Mouse (Mus musculus) CH12.LX (cell line): ENCODE results near the gene Rfpl4. TPM values are rescaled to one million over a fixed set of nuclear protein-coding genes. Genes with fewer than 3 reads are reported as not detected.
A peak's percentile ranks its signal among the peaks of the same experiment; 100 is the strongest.

ENCODE experiments used
- DNase-seq: peaks from one replicate; pipeline ENCODE4 v3.0.0-alpha.2; 2013; ENCODE audit errors: extremely low read depth
- H3K27ac ChIP-seq: 2 replicates; pipeline ENCODE4 v1.5.1; 2012; ENCODE audit warnings: low read depth, mild to moderate bottlenecking, control low read depth, moderate library complexity; ENCODE audit not compliant: insufficient read depth
- H3K27me3 ChIP-seq: replicated peaks from 2 replicates; pipeline ENCODE3; 2012; ENCODE audit warnings: inconsistent platforms
- H3K36me3 ChIP-seq, 2 experiments: replicated peaks in 1 of 2; 2 replicates each; pipeline versions ENCODE3 to v1.6.1; 2012; ENCODE audit warnings: inconsistent platforms in 1 of 2, low read length in 1 of 2, mild to moderate bottlenecking in 1 of 2, mixed read lengths in 1 of 2, moderate library complexity in 1 of 2; ENCODE audit not compliant: control insufficient read depth in 1 of 2, insufficient read depth in 1 of 2
- H3K4me1 ChIP-seq, 2 experiments: 2 replicates each; pipeline ENCODE4 v1.6.1; 2012; ENCODE audit warnings: inconsistent platforms in 1 of 2, moderate library complexity in 1 of 2; ENCODE audit not compliant: insufficient read depth in 2 of 2, control insufficient read depth in 1 of 2
- H3K4me2 ChIP-seq: 2 replicates; pipeline ENCODE4 v1.6.1; 2012; ENCODE audit warnings: low read depth, mild to moderate bottlenecking, control low read depth; ENCODE audit not compliant: poor library complexity, insufficient read depth, severe bottlenecking
- H3K4me3 ChIP-seq, 3 experiments: fragments of 150-350 bp in 1 of 3; sonication (generic) in 1 of 3; replicated peaks in 1 of 3; 2 replicates each; pipeline versions ENCODE3 to v1.5.1; 2011 to 2012; ENCODE audit warnings: low read depth in 2 of 3, low read length in 2 of 3, mild to moderate bottlenecking in 2 of 3, moderate library complexity in 2 of 3, control low read depth in 1 of 3, improper control_type of control experiment in 1 of 3, inconsistent platforms in 1 of 3, mixed read lengths in 1 of 3; ENCODE audit not compliant: poor library complexity in 1 of 3
- H3K79me2 ChIP-seq: replicated peaks from 2 replicates; pipeline ENCODE4 v1.6.1; 2012; ENCODE audit warnings: mild to moderate bottlenecking, moderate library complexity; ENCODE audit not compliant: control insufficient read depth, poor library complexity, insufficient read depth, severe bottlenecking; ENCODE audit errors: extremely low read depth
- H3K9ac ChIP-seq: 2 replicates; pipeline ENCODE4 v1.6.1; 2012; ENCODE audit warnings: low read depth, mild to moderate bottlenecking, control low read depth, moderate library complexity; ENCODE audit not compliant: insufficient read depth
- H3K9me3 ChIP-seq: replicated peaks from 2 replicates; pipeline ENCODE3; 2012; ENCODE audit warnings: low read length, inconsistent platforms, mixed read lengths
- CHD1 ChIP-seq: IDR thresholded peaks from 2 replicates; pipeline ENCODE4 v1.6.1; 2012; ENCODE audit warnings: low read depth, low read length, improper control_type of control experiment, inconsistent platforms
- CTCF ChIP-seq, 2 experiments: IDR thresholded peaks in 1 of 2; conservative IDR thresholded peaks in 1 of 2; 2 replicates each; pipeline ENCODE4 v1.5.1; 2011 to 2012; ENCODE audit warnings: low read depth in 2 of 2, low read length in 2 of 2, improper control_type of control experiment in 1 of 2, inconsistent platforms in 1 of 2, mild to moderate bottlenecking in 1 of 2, moderate library complexity in 1 of 2
- ELF1 ChIP-seq: IDR thresholded peaks from 2 replicates; pipeline ENCODE4 v1.6.1; 2014; ENCODE audit warnings: low read depth, mild to moderate bottlenecking, inconsistent platforms, low read length, improper control_type of control experiment
- EP300 ChIP-seq: IDR thresholded peaks from 2 replicates; pipeline ENCODE4 v1.6.1; 2011; ENCODE audit warnings: low read length, improper control_type of control experiment
- GABPA ChIP-seq: IDR thresholded peaks from 2 replicates; pipeline ENCODE4 v1.6.1; 2012; ENCODE audit warnings: low read depth, low read length, improper control_type of control experiment, inconsistent platforms; ENCODE audit not compliant: insufficient replicate concordance
- JUN ChIP-seq: IDR thresholded peaks from 2 replicates; pipeline ENCODE4 v1.6.1; 2011; ENCODE audit warnings: low read depth, mild to moderate bottlenecking, low read length, improper control_type of control experiment, moderate library complexity; ENCODE audit not compliant: insufficient read depth
- MAX ChIP-seq: IDR thresholded peaks from 2 replicates; pipeline ENCODE4 v1.6.1; 2011; ENCODE audit warnings: low read length, improper control_type of control experiment
- MAZ ChIP-seq: IDR thresholded peaks from 2 replicates; pipeline ENCODE4 v1.6.1; 2012; ENCODE audit warnings: low read depth, mild to moderate bottlenecking, inconsistent platforms, low read length, improper control_type of control experiment, moderate library complexity
- MEF2A ChIP-seq: IDR thresholded peaks from 2 replicates; pipeline ENCODE4 v1.6.1; 2014; ENCODE audit warnings: low read depth, mild to moderate bottlenecking, inconsistent platforms, low read length, improper control_type of control experiment, borderline replicate concordance
- MXI1 ChIP-seq: IDR thresholded peaks from 2 replicates; pipeline ENCODE4 v1.6.1; 2011; ENCODE audit warnings: mild to moderate bottlenecking, low read depth, low read length, improper control_type of control experiment
- NELFE ChIP-seq: IDR thresholded peaks from 2 replicates; pipeline ENCODE4 v1.6.1; 2011; ENCODE audit warnings: low read depth, low read length, improper control_type of control experiment
- NRF1 ChIP-seq: IDR thresholded peaks from 2 replicates; pipeline ENCODE4 v1.6.1; 2014; ENCODE audit warnings: low read depth, mild to moderate bottlenecking, inconsistent platforms, low read length, improper control_type of control experiment, moderate library complexity
- POLR2A ChIP-seq: IDR thresholded peaks from 2 replicates; pipeline ENCODE4 v1.6.1; 2011; ENCODE audit warnings: low read depth, mild to moderate bottlenecking, improper control_type of control experiment, low read length
- RAD21 ChIP-seq: IDR thresholded peaks from 2 replicates; pipeline ENCODE4 v1.6.1; 2011; ENCODE audit warnings: low read depth, mild to moderate bottlenecking, low read length, improper control_type of control experiment, moderate library complexity
- SIN3A ChIP-seq: IDR thresholded peaks from 2 replicates; pipeline ENCODE4 v1.6.1; 2012; ENCODE audit warnings: low read length, improper control_type of control experiment, inconsistent platforms
- SMC3 ChIP-seq: IDR thresholded peaks from 2 replicates; pipeline ENCODE4 v1.6.1; 2011; ENCODE audit warnings: low read depth, low read length, improper control_type of control experiment
- TCF12 ChIP-seq: IDR thresholded peaks from 2 replicates; pipeline ENCODE4 v1.6.1; 2014; ENCODE audit warnings: low read depth, mild to moderate bottlenecking, inconsistent platforms, low read length, improper control_type of control experiment
- UBTF ChIP-seq: IDR thresholded peaks from 2 replicates; pipeline ENCODE4 v1.6.1; 2012; ENCODE audit warnings: low read depth, mild to moderate bottlenecking, inconsistent platforms, low read length, improper control_type of control experiment, moderate library complexity
- USF2 ChIP-seq: conservative IDR thresholded peaks from 2 replicates; pipeline ENCODE4 v1.6.1; 2011; ENCODE audit warnings: low read depth, low read length, improper control_type of control experiment
- ZC3H11A ChIP-seq: IDR thresholded peaks from 2 replicates; pipeline ENCODE4 v1.6.1; 2012; ENCODE audit warnings: low read depth, mild to moderate bottlenecking, inconsistent platforms, low read length, improper control_type of control experiment
- ZMIZ1 ChIP-seq: IDR thresholded peaks from 2 replicates; pipeline ENCODE4 v1.6.1; 2012; ENCODE audit warnings: low read depth, mild to moderate bottlenecking, inconsistent platforms, low read length, improper control_type of control experiment
- dilution Hi-C: fragments of 300-500 bp; cut with MboI; formaldehyde crosslinking; loops from 2 replicates; pipeline ENCODE4 v1.14.3; 2020; ENCODE audit warnings: low sequenced_read_pairs; ENCODE audit not compliant: extremely low pct_unique_long_range_greater_than_20kb, extremely low pct_ligation_motif_present
- in situ Hi-C: fragments of 300-500 bp; cut with MboI; formaldehyde crosslinking; loops from 3 replicates; pipeline ENCODE4 v1.14.3; 2019; ENCODE audit warnings: low sequenced_read_pairs, low pct_ligation_motif_present, low pct_unique_long_range_greater_than_20kb, mixed read lengths
- polyA plus RNA-seq: library from polyadenylated mRNA; unstranded; fragments of >175 nt; gene quantifications from 2 replicates; pipeline ENCODE4 v1.2.1, GENCODE M21; 2012; ENCODE audit warnings: low read depth; ENCODE audit not compliant: insufficient read length
- total RNA-seq, 2 experiments: library from RNA; depleted of rRNA; stranded (reverse); fragments of 300-350 nt in 1 of 2; fragments of >200 nt in 1 of 2; gene quantifications; 2 replicates each; pipeline ENCODE4 v1.2.3; 2012 to 2014

The Rfpl4 gene
- total and polyA plus RNA-seq, 3 experiments: not detected

DNA sequence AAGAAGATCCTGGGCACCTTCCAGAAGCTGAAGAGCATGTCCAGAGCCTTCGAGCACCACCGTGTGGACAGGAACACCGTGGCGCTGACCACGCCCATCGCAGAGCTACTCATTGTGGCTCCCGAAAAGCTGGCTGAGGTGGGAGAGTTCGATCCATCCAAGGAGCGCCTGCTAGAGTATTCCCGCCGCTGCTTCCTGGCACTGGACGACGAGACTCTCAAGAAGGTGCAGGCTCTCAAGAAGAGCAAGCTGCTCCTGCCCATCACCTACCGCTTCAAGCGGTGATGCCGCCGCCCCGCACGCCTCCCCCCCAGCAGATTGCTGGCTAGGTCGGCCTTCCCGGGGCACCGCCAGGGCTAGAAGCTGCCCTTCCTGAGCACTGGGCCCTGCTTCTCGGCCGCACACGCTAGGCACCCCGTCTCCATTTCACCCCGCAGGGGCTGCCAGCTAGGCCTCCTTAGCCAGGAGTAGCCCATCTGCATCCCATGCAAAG is 56.5 kb downstream of the Rfpl4 start:
- peaks cover 26% of the 10 kb centered on the region for H3K79me2 ChIP-seq
- dilution Hi-C loops (no loop called here), in situ Hi-C loops (loop anchor here (5.0 kb wide), 1 partner anchor 67 kb away; the partner anchor contains the start of gene Rasl2-9)
- peaks cover under 1 to 16% of the 10 kb centered on the region in 2 experiments for H3K36me3 ChIP-seq
- peak overlapping the region; percentile 76 for H3K4me2 ChIP-seq
- H3K4me3 ChIP-seq: peak overlapping the region; percentile 65 to 68 (median 67)
- H3K27ac ChIP-seq: peak overlapping the region; percentile 90
- H3K9me3 ChIP-seq: no peaks in the 10 kb centered on the region
- H3K4me1 ChIP-seq: peaks cover 2 to 39% of the 10 kb centered on the region in 2 experiments; a peak in 3 of 4 replicates
- peak overlapping the region; percentile 86 for H3K9ac ChIP-seq
- peak; percentile 89 for DNase-seq
- 0 out of 2 replicates have a peak, but pooled peaks have one; percentile 22 for TF ChIP-seq ELF1
- TF ChIP-seq RAD21: peak; percentile 63
- TF ChIP-seq GABPA: no peak
- TF ChIP-seq NRF1: peak; percentile 37; the same call in 1 of the 2 replicates
- peak in 1 of 2 experiments; percentile 81; a peak in 2 of 4 replicates for TF ChIP-seq CTCF (conservative IDR thresholded peaks at IDR 0.05 in 1 of 2, IDR thresholded peaks at IDR 0.05 in 1 of 2; ENCODE audit: low read depth in 2 of 2, low read length in 2 of 2)
- peak; percentile 52; the same call in 1 of the 2 replicates for TF ChIP-seq NELFE
- no peak for TF ChIP-seq EP300
- TF ChIP-seq MAZ: 0 out of 2 replicates have a peak, but pooled peaks have one; percentile 20
- TF ChIP-seq SMC3: peak; percentile 60
- TF ChIP-seq USF2: no peak
- TF ChIP-seq POLR2A: peak; percentile 46
- TF ChIP-seq MAX: peak; percentile 51; the same call in 1 of the 2 replicates
- peak; percentile 39; the same call in 1 of the 2 replicates for TF ChIP-seq MXI1
- TF ChIP-seq CHD1: peak; percentile 77; the same call in 1 of the 2 replicates
- peak; percentile 79; the same call in 1 of the 2 replicates for TF ChIP-seq SIN3A
- 0 out of 2 replicates have a peak, but pooled peaks have one; percentile 73 for TF ChIP-seq UBTF
- no peak for TF ChIP-seq ZC3H11A
- peak; percentile 55; the same call in 1 of the 2 replicates for TF ChIP-seq TCF12
- no peak for TF ChIP-seq JUN
- 0 out of 2 replicates have a peak, but pooled peaks have one; percentile 43 for TF ChIP-seq MEF2A
- TF ChIP-seq ZMIZ1: peak; percentile 54
- H3K27me3 ChIP-seq: no peaks in the 10 kb centered on the region

Other genes with a start within 250 kb of the Rfpl4 start
Only the 20 nearest of the 25 such genes appear.
- gene Zfp628, start 201.7 kb downstream of the Rfpl4 start, total RNA-seq (2012; rRNA removed): 1.9 and 2.2 TPM in 2 replicates
- 0.42 and 0.87 TPM in 2 replicates for gene Zfp628, start 201.7 kb downstream of the Rfpl4 start, total RNA-seq (2014; rRNA removed)
- 7.1 and 9.4 TPM in 2 replicates for gene Zfp628, start 201.7 kb downstream of the Rfpl4 start, polyA plus RNA-seq
- gene Nat14, start 194.9 kb downstream of the Rfpl4 start, total RNA-seq (2012; rRNA removed): 0.63 and 1.3 TPM in 2 replicates
- gene Nat14, start 194.9 kb downstream of the Rfpl4 start, total RNA-seq (2014; rRNA removed): 0.27 and 0.88 TPM in 2 replicates
- 0.97 and 1.7 TPM in 2 replicates for gene Nat14, start 194.9 kb downstream of the Rfpl4 start, polyA plus RNA-seq
- 0.13 and 0.30 TPM in 2 replicates for gene Ssc5d, start 191.2 kb downstream of the Rfpl4 start, total RNA-seq (2012; rRNA removed)
- gene Ssc5d, start 191.2 kb downstream of the Rfpl4 start, total RNA-seq (2014; rRNA removed): 0.08 and 0.09 TPM in 2 replicates
- 1.5 and 1.6 TPM in 2 replicates for gene Ssc5d, start 191.2 kb downstream of the Rfpl4 start, polyA plus RNA-seq
- gene Sbk2, start 152.5 kb downstream of the Rfpl4 start, total RNA-seq (2012; rRNA removed): 0.08 and 0.30 TPM in 2 replicates
- not detected in 2 replicates for gene Sbk2, start 152.5 kb downstream of the Rfpl4 start, total RNA-seq (2014; rRNA removed)
- gene Sbk2, start 152.5 kb downstream of the Rfpl4 start, polyA plus RNA-seq: 0.10 TPM in 1 of 2 replicates, not detected in the other
- gene Sbk3, start 145.8 kb downstream of the Rfpl4 start, total RNA-seq (2012; rRNA removed): not detected in 2 replicates
- gene Sbk3, start 145.8 kb downstream of the Rfpl4 start, total RNA-seq (2014; rRNA removed): not detected in 2 replicates
- not detected in 2 replicates for gene Sbk3, start 145.8 kb downstream of the Rfpl4 start, polyA plus RNA-seq
- 2.8 and 3.4 TPM in 2 replicates for gene Zfp579, start 120.8 kb downstream of the Rfpl4 start, total RNA-seq (2012; rRNA removed)
- 1.0 and 1.1 TPM in 2 replicates for gene Zfp579, start 120.8 kb downstream of the Rfpl4 start, total RNA-seq (2014; rRNA removed)
- gene Zfp579, start 120.8 kb downstream of the Rfpl4 start, polyA plus RNA-seq: 8.5 and 11.3 TPM in 2 replicates
- gene Zfp524, start 102.5 kb downstream of the Rfpl4 start, total RNA-seq (2012; rRNA removed): 7.9 and 8.4 TPM in 2 replicates
- 3.1 and 4.4 TPM in 2 replicates for gene Zfp524, start 102.5 kb downstream of the Rfpl4 start, total RNA-seq (2014; rRNA removed)
- gene Zfp524, start 102.5 kb downstream of the Rfpl4 start, polyA plus RNA-seq: 2.3 and 2.8 TPM in 2 replicates
- 23.7 and 24.3 TPM in 2 replicates for gene Fiz1, start 102.3 kb downstream of the Rfpl4 start, total RNA-seq (2012; rRNA removed)
- 13.5 and 18.4 TPM in 2 replicates for gene Fiz1, start 102.3 kb downstream of the Rfpl4 start, total RNA-seq (2014; rRNA removed)
- gene Fiz1, start 102.3 kb downstream of the Rfpl4 start, polyA plus RNA-seq: 37.1 and 40.8 TPM in 2 replicates
- gene Gm44973, start 101.5 kb downstream of the Rfpl4 start, total RNA-seq (2012; rRNA removed): not detected in 2 replicates
- 1.3 and 2.1 TPM in 2 replicates for gene Gm44973, start 101.5 kb downstream of the Rfpl4 start, total RNA-seq (2014; rRNA removed)
- gene Gm44973, start 101.5 kb downstream of the Rfpl4 start, polyA plus RNA-seq: 5.2 and 6.3 TPM in 2 replicates
- 10.9 and 12.3 TPM in 2 replicates for gene Zfp865, start 96.6 kb downstream of the Rfpl4 start, total RNA-seq (2012; rRNA removed)
- gene Zfp865, start 96.6 kb downstream of the Rfpl4 start, total RNA-seq (2014; rRNA removed): 3.7 and 4.0 TPM in 2 replicates
- 18.3 and 21.0 TPM in 2 replicates for gene Zfp865, start 96.6 kb downstream of the Rfpl4 start, polyA plus RNA-seq
- gene Ccdc106, start 96.4 kb downstream of the Rfpl4 start, total RNA-seq (2012; rRNA removed): 0.46 and 0.81 TPM in 2 replicates
- 0.30 and 0.52 TPM in 2 replicates for gene Ccdc106, start 96.4 kb downstream of the Rfpl4 start, total RNA-seq (2014; rRNA removed)
- not detected in 2 replicates for gene Ccdc106, start 96.4 kb downstream of the Rfpl4 start, polyA plus RNA-seq
- gene 4632433K11Rik, start 82.8 kb downstream of the Rfpl4 start, total RNA-seq (2012; rRNA removed): not detected in 2 replicates
- gene 4632433K11Rik, start 82.8 kb downstream of the Rfpl4 start, total RNA-seq (2014; rRNA removed): not detected in 2 replicates
- gene 4632433K11Rik, start 82.8 kb downstream of the Rfpl4 start, polyA plus RNA-seq: not detected in 2 replicates
- 1.0 and 1.5 TPM in 2 replicates for gene Zfp784, start 78.5 kb downstream of the Rfpl4 start, total RNA-seq (2012; rRNA removed)
- 0.72 and 1.1 TPM in 2 replicates for gene Zfp784, start 78.5 kb downstream of the Rfpl4 start, total RNA-seq (2014; rRNA removed)
- gene Zfp784, start 78.5 kb downstream of the Rfpl4 start, polyA plus RNA-seq: 0.53 and 1.4 TPM in 2 replicates
- gene Zfp580, start 65.4 kb downstream of the Rfpl4 start, total RNA-seq (2012; rRNA removed): 1.6 and 2.6 TPM in 2 replicates
- 1.2 TPM in 2 replicates for gene Zfp580, start 65.4 kb downstream of the Rfpl4 start, total RNA-seq (2014; rRNA removed)
- 9.4 and 15.6 TPM in 2 replicates for gene Zfp580, start 65.4 kb downstream of the Rfpl4 start, polyA plus RNA-seq
- 295 and 358 TPM in 2 replicates for gene U2af2, start 54.8 kb downstream of the Rfpl4 start, total RNA-seq (2012; rRNA removed)
- 282 and 293 TPM in 2 replicates for gene U2af2, start 54.8 kb downstream of the Rfpl4 start, total RNA-seq (2014; rRNA removed)
- 449 and 469 TPM in 2 replicates for gene U2af2, start 54.8 kb downstream of the Rfpl4 start, polyA plus RNA-seq
- 68.9 and 72.9 TPM in 2 replicates for gene Epn1, start 36.7 kb downstream of the Rfpl4 start, total RNA-seq (2012; rRNA removed)
- gene Epn1, start 36.7 kb downstream of the Rfpl4 start, total RNA-seq (2014; rRNA removed): 41.9 and 46.8 TPM in 2 replicates
- gene Epn1, start 36.7 kb downstream of the Rfpl4 start, polyA plus RNA-seq: 97.2 and 101 TPM in 2 replicates
- 2.9 and 3.9 TPM in 2 replicates for gene Rasl2-9, start 9.0 kb upstream of the Rfpl4 start, total RNA-seq (2012; rRNA removed)
- 3.8 and 4.2 TPM in 2 replicates for gene Rasl2-9, start 9.0 kb upstream of the Rfpl4 start, total RNA-seq (2014; rRNA removed)
- gene Rasl2-9, start 9.0 kb upstream of the Rfpl4 start, polyA plus RNA-seq: 2.6 and 2.9 TPM in 2 replicates
- not detected in 2 replicates for gene Vmn1r55, start 32.7 kb upstream of the Rfpl4 start, total RNA-seq (2012; rRNA removed)
- gene Vmn1r55, start 32.7 kb upstream of the Rfpl4 start, total RNA-seq (2014; rRNA removed): not detected in 2 replicates
- gene Vmn1r55, start 32.7 kb upstream of the Rfpl4 start, polyA plus RNA-seq: 0.01 TPM in 1 of 2 replicates, not detected in the other
- not detected in 2 replicates for gene Vmn1r56, start 79.8 kb upstream of the Rfpl4 start, total RNA-seq (2012; rRNA removed)
- gene Vmn1r56, start 79.8 kb upstream of the Rfpl4 start, total RNA-seq (2014; rRNA removed): not detected in 2 replicates
- gene Vmn1r56, start 79.8 kb upstream of the Rfpl4 start, polyA plus RNA-seq: not detected in 2 replicates
- gene Vmn1r57, start 101.5 kb upstream of the Rfpl4 start, total RNA-seq (2012; rRNA removed): not detected in 2 replicates
- not detected in 2 replicates for gene Vmn1r57, start 101.5 kb upstream of the Rfpl4 start, total RNA-seq (2014; rRNA removed)
- gene Vmn1r57, start 101.5 kb upstream of the Rfpl4 start, polyA plus RNA-seq: not detected in 2 replicates